In the genomic region with DNA sequence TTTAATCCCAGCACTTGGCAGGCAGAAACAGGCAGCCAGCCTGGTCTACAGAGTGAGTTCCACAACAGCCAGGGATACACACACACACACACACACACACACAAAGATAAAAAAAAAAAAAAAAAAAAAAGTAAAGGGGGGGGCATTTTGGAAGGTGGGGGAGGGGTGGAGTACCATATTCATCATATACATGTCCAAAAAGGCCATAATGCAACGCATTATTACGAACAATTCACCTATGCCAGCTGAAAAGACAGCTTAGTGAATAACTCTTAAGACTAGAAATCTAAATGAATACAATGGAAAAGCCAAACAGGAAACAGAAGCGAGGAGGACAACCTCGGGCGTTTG, we compare ENCODE assay signal across 8 mouse cellular contexts. TPM values are rescaled to one million over a fixed set of nuclear protein-coding genes. Genes with fewer than 3 reads are reported as not detected.
DNase-seq lines count a peak whose midpoint lies in the region; ATAC-seq and TF ChIP-seq lines count a peak whose summit lies in the region.

No protein-coding gene starts in this region.

- H3K27me3 ChIP-seq in erythroblast, embryonic 14.5 days (ENCODE audit: control insufficient read depth), result no peaks in the 10 kb centered on the region
- H3K27me3 ChIP-seq in spleen, adult 2 months (ENCODE audit: control insufficient read depth, insufficient read depth, low read length), result no peaks in the 10 kb centered on the region
- H3K27me3 ChIP-seq in liver, embryonic 12.5 days (replicated peaks), result no peaks in the 10 kb centered on the region
- no peaks in the 10 kb centered on the region for H3K27me3 ChIP-seq in stomach, postnatal 0 days (ENCODE audit: control insufficient read depth, insufficient read depth, low read length)

- peaks cover 90% of the 10 kb centered on the region for H3K4me1 ChIP-seq in erythroblast, embryonic 14.5 days (ENCODE audit: control insufficient read depth)
- H3K4me1 ChIP-seq in spleen, adult 2 months (ENCODE audit: control insufficient read depth, insufficient read depth, insufficient read length), result peaks cover 18% of the 10 kb centered on the region; the same call in 1 of the 2 replicates
- H3K4me1 ChIP-seq in liver, embryonic 12.5 days, result peaks cover 80% of the 10 kb centered on the region
- no peaks in the 10 kb centered on the region for H3K4me1 ChIP-seq in stomach, postnatal 0 days (replicated peaks; ENCODE audit: control insufficient read depth, insufficient read depth)

- no peak for DNase-seq in spleen, adult 2 months (ENCODE audit: low read depth in 1 of 2, low spot score in 2 of 2)
- DNase-seq in spleen, postnatal 14 days (ENCODE audit: low spot score in 2 of 2), result no peak
- no peak for DNase-seq in stomach, postnatal 0 days (ENCODE audit: low spot score)
- DNase-seq in right cerebral cortex, postnatal 36 days (ENCODE audit: low spot score in 2 of 2), result no peak
- DNase-seq in cerebellum, adult 8-10 months, result no peak

- TF ChIP-seq CTCF in spleen, adult 2 months (IDR thresholded peaks at IDR 0.05; ENCODE audit: extremely low read depth, insufficient read depth, insufficient read length, insufficient replicate concordance), result no peak
- no peak for TF ChIP-seq CTCF in stomach, postnatal 0 days (IDR thresholded peaks at IDR 0.05; ENCODE audit: low read depth)

- H3K36me3 ChIP-seq in erythroblast, embryonic 14.5 days (ENCODE audit: control insufficient read depth), result peaks cover 7% of the 10 kb centered on the region
- H3K36me3 ChIP-seq in spleen, adult 2 months (ENCODE audit: control insufficient read depth, insufficient read depth, low read length), result no peaks in the 10 kb centered on the region
- no peaks in the 10 kb centered on the region for H3K36me3 ChIP-seq in liver, embryonic 12.5 days
- no peaks in the 10 kb centered on the region for H3K36me3 ChIP-seq in stomach, postnatal 0 days (ENCODE audit: control insufficient read depth, insufficient read depth, low read length)

- no peaks in the 10 kb centered on the region for H3K9me3 ChIP-seq in erythroblast, embryonic 14.5 days (ENCODE audit: control insufficient read depth, low read length)
- H3K9me3 ChIP-seq in liver, embryonic 12.5 days (replicated peaks), result no peaks in the 10 kb centered on the region
- H3K9me3 ChIP-seq in stomach, postnatal 0 days (ENCODE audit: control insufficient read depth, low read length), result no peaks in the 10 kb centered on the region

- TF ChIP-seq POLR2A in spleen, adult 2 months (IDR thresholded peaks at IDR 0.05; ENCODE audit: low read depth, low read length), result no peak

- WGBS in spleen, adult 2 months, result 0% methylated on average over 5 of the region's 5 CpGs
- WGBS in liver, embryonic 12.5 days (ENCODE audit: insufficient replicate concordance), result 6% methylated on average over 5 of the region's 5 CpGs
- WGBS in stomach, postnatal 0 days, result 6% methylated on average over 5 of the region's 5 CpGs

- ATAC-seq in erythroblast, adult 5-6 weeks (replicated peaks; ENCODE audit: low FRiP score, poor library complexity, severe bottlenecking), result no peak
- no peak for ATAC-seq in liver, embryonic 12.5 days
- no peak for ATAC-seq in stomach, postnatal 0 days (ENCODE audit: low FRiP score, low TSS enrichment)

- peak overlapping the region; percentile 78 for H3K4me2 ChIP-seq in liver, embryonic 12.5 days
- peak overlapping the region; percentile 66 for H3K4me2 ChIP-seq in stomach, postnatal 0 days (replicated peaks; ENCODE audit: low read depth)

- no peak for TF ChIP-seq EP300 in stomach, postnatal 0 days (optimal IDR thresholded peaks at IDR 0.05)

- peak overlapping the region; percentile 82 for H3K4me3 ChIP-seq in erythroblast, embryonic 14.5 days (replicated peaks)
- peak overlapping the region; percentile 75; the same call in 1 of the 2 replicates for H3K4me3 ChIP-seq in spleen, adult 2 months (ENCODE audit: extremely low read depth, insufficient read depth, insufficient read length)
- peak overlapping the region; percentile 68 for H3K4me3 ChIP-seq in liver, embryonic 12.5 days
- H3K4me3 ChIP-seq in stomach, postnatal 0 days (ENCODE audit: low read depth, low read length), result peak overlapping the region; percentile 35

- H3K27ac ChIP-seq in spleen, adult 2 months (ENCODE audit: insufficient read depth, low read length), result peak overlapping the region; percentile 99
- peak overlapping the region; percentile 97 for H3K27ac ChIP-seq in liver, embryonic 12.5 days
- peak overlapping the region; percentile 89 for H3K27ac ChIP-seq in stomach, postnatal 0 days (replicated peaks)

- H3K9ac ChIP-seq in liver, embryonic 12.5 days, result peak overlapping the region; percentile 83
- H3K9ac ChIP-seq in stomach, postnatal 0 days (ENCODE audit: low read length), result peak overlapping the region; percentile 51; the same call in 1 of the 2 replicates

RNA-seq across cellular contexts. Expression of a gene that starts 6.8 kb away (rescaled TPM):
- 1.2 and 1.5 TPM in 2 replicates for polyA plus RNA-seq in erythroblast, embryonic 14.5 days (2012)
- 75.7 and 92.6 TPM in 2 replicates for total RNA-seq in erythroblast, adult 5-6 weeks (2015; ENCODE audit: low replicate concordance)
- total RNA-seq in erythroblast, adult 5-6 weeks (2017; ENCODE audit: low replicate concordance), result 169 and 180 TPM in 2 replicates
- polyA plus RNA-seq in spleen, adult 2 months (2012; rRNA removed), result 20.6 and 22.3 TPM in 2 replicates
- polyA plus RNA-seq in liver, embryonic 12.5 days (2016; fragmentation: Nextera tagmentation; extraction: Ambion mirVana), result 3.8 and 4.5 TPM in 2 replicates
- polyA plus RNA-seq in stomach, postnatal 0 days (2015; fragmentation: Nextera tagmentation; extraction: Ambion mirVana), result 1.5 and 1.7 TPM in 2 replicates
